Mouse (Mus musculus): ENCODE results near the gene Tmem184c.

GRCm38 (mm10) chr8:77609621-77610020, 877 bp downstream of the Tmem184c start:
- TF ChIP-seq CTCF (IDR thresholded peaks at IDR 0.05; ENCODE audit: low read depth) (no peak), EP300 (IDR thresholded peaks at IDR 0.05; ENCODE audit: low read depth) (no peak)
